Mouse (Mus musculus) CD4-positive helper T cell, adult 2 months (primary cell): ENCODE data around the gene 2010300C02Rik.

ENCODE experiments used
- DNase-seq: peaks from one replicate; pipeline ENCODE4 v3.0.0-alpha.2; 2012; ENCODE audit warnings: low read depth, missing footprints, low spot score

The 2010300C02Rik gene

GRCm38 (mm10) chr1:37667386-37667785, 52.5 kb downstream of the 2010300C02Rik start:
- DNase-seq: no peak

GRCm38 (mm10) chr1:37666587-37666986, 53.3 kb downstream of the 2010300C02Rik start:
- no peak for DNase-seq

- no peak for DNase-seq
Measured at GRCm38 (mm10) chr1:37665539-37666323, 54.2 kb downstream of the 2010300C02Rik start.

- no peak for DNase-seq
Measured at GRCm38 (mm10) chr1:37664496-37664895, 55.4 kb downstream of the 2010300C02Rik start.

GRCm38 (mm10) chr1:37663606-37664005, 56.3 kb downstream of the 2010300C02Rik start:
- DNase-seq: no peak

GRCm38 (mm10) chr1:37656017-37656416, 63.9 kb downstream of the 2010300C02Rik start:
- no peak for DNase-seq

- no peak for DNase-seq
Measured at GRCm38 (mm10) chr1:37653992-37654391, 65.9 kb downstream of the 2010300C02Rik start.

GRCm38 (mm10) chr1:37647066-37647465, 72.8 kb downstream of the 2010300C02Rik start:
- no peak for DNase-seq

GRCm38 (mm10) chr1:37644501-37644900, 75.4 kb downstream of the 2010300C02Rik start:
- no peak for DNase-seq

- DNase-seq: no peak
Measured at GRCm38 (mm10) chr1:37643794-37644365, 76.0 kb downstream of the 2010300C02Rik start.

- no peak for DNase-seq
Measured at GRCm38 (mm10) chr1:37641361-37641760, 78.5 kb downstream of the 2010300C02Rik start.

- peak; percentile 61 for DNase-seq
Measured at GRCm38 (mm10) chr1:37639101-37639500, 80.8 kb downstream of the 2010300C02Rik start.

GRCm38 (mm10) chr1:37638560-37638959, 81.3 kb downstream of the 2010300C02Rik start:
- DNase-seq: no peak

- DNase-seq: no peak
Measured at GRCm38 (mm10) chr1:37637571-37637970, 82.3 kb downstream of the 2010300C02Rik start.

- DNase-seq: no peak
Measured at GRCm38 (mm10) chr1:37636824-37637223, 83.1 kb downstream of the 2010300C02Rik start.

GRCm38 (mm10) chr1:37636169-37636568, 83.7 kb downstream of the 2010300C02Rik start:
- DNase-seq: no peak

- DNase-seq: no peak
Measured at GRCm38 (mm10) chr1:37635716-37636115, 84.2 kb downstream of the 2010300C02Rik start.

- peak; percentile 49 for DNase-seq
Measured at GRCm38 (mm10) chr1:37634658-37635057, 85.2 kb downstream of the 2010300C02Rik start.

GRCm38 (mm10) chr1:37633516-37633915, 86.4 kb downstream of the 2010300C02Rik start:
- no peak for DNase-seq

- no peak for DNase-seq
Measured at GRCm38 (mm10) chr1:37632425-37632824, 87.5 kb downstream of the 2010300C02Rik start.

- DNase-seq: no peak
Measured at GRCm38 (mm10) chr1:37631456-37631855, 88.4 kb downstream of the 2010300C02Rik start.

GRCm38 (mm10) chr1:37630412-37631210, 89.3 kb downstream of the 2010300C02Rik start:
- DNase-seq: no peak
